Mouse (Mus musculus) liver, postnatal 0 days (tissue): ENCODE measurements around the gene Vps33a.

Experiments
- CTCF ChIP-seq: sonication (generic); IDR thresholded peaks from 2 replicates; pipeline ENCODE4 v1.5.1; 2016; ENCODE audit warnings: antibody characterized with exemption, low read depth
- EP300 ChIP-seq: IDR thresholded peaks from 2 replicates; pipeline ENCODE4 v1.6.1; 2016; ENCODE audit warnings: antibody characterized with exemption, low read depth, mild to moderate bottlenecking

DNA sequence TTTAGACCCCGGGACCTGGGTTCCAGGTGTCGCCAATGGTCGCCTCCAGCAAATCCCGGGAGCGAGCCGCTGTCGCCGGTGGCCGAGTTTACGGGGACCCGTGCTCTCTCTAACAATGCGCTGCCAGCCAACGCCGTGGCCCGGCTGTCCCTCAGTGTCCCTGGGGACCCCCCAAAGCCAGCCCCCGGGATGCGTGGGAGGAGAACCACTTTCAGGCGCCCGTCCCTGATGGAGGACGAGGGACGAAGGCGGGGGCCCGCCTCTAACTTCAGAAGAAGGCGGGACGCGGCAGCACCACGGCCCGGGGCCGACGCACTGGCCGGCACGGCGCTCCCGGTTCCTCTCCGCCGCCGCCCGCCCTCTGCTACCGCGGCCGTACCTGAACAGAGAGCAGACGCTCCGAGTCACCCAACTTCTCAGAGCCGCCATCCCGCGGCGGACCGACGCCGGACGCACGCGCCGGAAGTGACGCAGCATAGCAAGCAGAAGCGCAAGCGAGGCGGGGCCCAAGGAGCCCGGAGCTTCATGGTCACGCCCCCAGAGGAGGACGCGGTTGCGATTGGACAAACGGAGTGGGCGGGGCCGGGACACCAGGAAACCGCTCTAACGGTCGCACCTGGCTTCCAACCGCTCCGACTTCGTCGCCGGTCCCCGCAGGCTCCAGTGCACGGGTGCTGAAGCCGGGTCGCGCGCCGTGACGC, 49.0 kb downstream of the Vps33a start, which contains the start of gene Diablo:
- TF ChIP-seq CTCF (no peak), EP300 (no peak)
